ENCODE assay signal across 20 mouse cellular contexts in the genomic region with DNA sequence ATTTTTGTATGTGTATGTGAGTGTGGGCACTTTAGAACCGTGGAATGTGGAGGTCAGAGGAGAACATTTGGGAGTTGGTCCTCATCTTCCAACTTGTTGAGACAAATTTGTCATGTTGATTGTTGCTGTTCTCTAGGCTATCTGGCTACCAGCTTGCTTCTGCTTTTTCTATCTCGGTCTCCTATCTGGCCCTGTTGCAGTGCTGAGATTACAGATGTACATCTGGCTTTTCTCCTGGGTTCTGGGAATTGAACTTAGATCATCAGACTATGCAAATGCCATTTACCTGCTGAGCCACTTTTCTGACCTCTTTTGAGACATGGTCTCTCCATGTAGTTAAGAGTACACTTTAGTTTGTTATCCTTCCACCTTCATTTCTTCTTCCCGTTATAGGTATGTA. TPM values are rescaled to one million over a fixed set of nuclear protein-coding genes. Genes with fewer than 3 reads are reported as not detected.
A peak's percentile ranks its signal among the peaks of the same experiment; 100 is the strongest.
DNase-seq lines count a peak whose midpoint lies in the region; TF ChIP-seq lines count a peak whose summit lies in the region.
"Had no signal": no experiment of that assay in that cellular context is flagged by ENCODE, and none has a peak within 500 bp of the region (broad histone marks: within the 10 kb centered on the region; RNA-seq: fewer than 3 reads in every experiment).

No protein-coding gene starts in this region.

- H3K4me3 ChIP-seq in MEL (ENCODE audit: control insufficient read depth in 1 of 2, insufficient read depth in 1 of 2, low read depth in 2 of 2, low read length in 2 of 2) = no peak overlapping the region

- no peaks in the 10 kb centered on the region for H3K27me3 ChIP-seq in MEL (ENCODE audit: control insufficient read depth in 1 of 2, insufficient read depth in 2 of 2, low read length in 2 of 2)
- H3K27me3 ChIP-seq: CH12.LX, Patski had no signal

- no peak for TF ChIP-seq POLR2A in MEL (IDR thresholded peaks at IDR 0.05; ENCODE audit: control insufficient read depth in 1 of 2, insufficient read depth in 1 of 2, low read depth in 1 of 2, low read length in 2 of 2, poor library complexity in 1 of 2)

- DNase-seq in MEL (ENCODE audit: low read depth, low spot score) (no peak), MN1 (ENCODE audit: low spot score) (peak; percentile 25)
- no peak for DNase-seq in lung, postnatal 36 days
- DNase-seq in layer of hippocampus, adult 11-12 months (ENCODE audit: low spot score) = no peak
- DNase-seq: adrenal gland, adult 2 months; adrenal gland, adult 8-10 months; adrenal gland, postnatal 10 days; adrenal gland, postnatal 14 days; adrenal gland, postnatal 25 days; adrenal gland, postnatal 36 days; B cell, adult 2 months; cerebellum, adult 11 months; cerebellum, adult 11-12 months; cerebellum, adult 18-20 months; cerebellum, adult 2 months; cerebellum, adult 8-10 months had no signal

- TF ChIP-seq RAD21 in MEL (IDR thresholded peaks at IDR 0.05; ENCODE audit: low read depth, low read length) = no peak

- TF ChIP-seq EP300 in MEL (IDR thresholded peaks at IDR 0.05; ENCODE audit: low read depth in 1 of 2, low read length in 2 of 2) = peak; percentile 60 to 69

- peaks cover 19 to 32% of the 10 kb centered on the region in 2 experiments for H3K4me1 ChIP-seq in MEL (ENCODE audit: control insufficient read depth in 1 of 2, insufficient read depth in 2 of 2, low read length in 2 of 2)

- no peak for TF ChIP-seq CTCF in MEL (IDR thresholded peaks at IDR 0.05 in 2 of 3, conservative IDR thresholded peaks at IDR 0.05 in 1 of 3; ENCODE audit: control insufficient read depth in 1 of 3, insufficient read depth in 1 of 3, low read depth in 2 of 3, low read length in 3 of 3, poor library complexity in 1 of 3, severe bottlenecking in 1 of 3)

- no peak overlapping the region for H3K27ac ChIP-seq in MEL (ENCODE audit: control insufficient read depth, low read depth, low read length)

- no peaks in the 10 kb centered on the region for H3K9me3 ChIP-seq in MEL (replicated peaks; ENCODE audit: insufficient read depth, low read length)
- H3K9me3 ChIP-seq: G1E had no signal

- peaks cover 33% of the 10 kb centered on the region for H3K79me2 ChIP-seq in MEL (ENCODE audit: control insufficient read depth, insufficient read depth, low read length, poor library complexity)

- peaks cover 7 to 38% of the 10 kb centered on the region in 2 experiments for H3K36me3 ChIP-seq in MEL (ENCODE audit: control insufficient read depth in 1 of 2, insufficient read depth in 2 of 2, low read length in 2 of 2)
- H3K36me3 ChIP-seq: G1E had no signal

- H3K9ac ChIP-seq in MEL (ENCODE audit: control insufficient read depth, low read depth, low read length, poor library complexity, severe bottlenecking) = no peak overlapping the region

TF ChIP-seq in MEL, 35 proteins besides CTCF, POLR2A, EP300 and RAD21:
- TF ChIP-seq RCOR1 (IDR thresholded peaks at IDR 0.05; ENCODE audit: low read depth, low read length) = peak; percentile 89
- TF ChIP-seq TAL1 (IDR thresholded peaks at IDR 0.05; ENCODE audit: low read length) = peak; percentile 11; the same call in 1 of the 2 replicates
- TF ChIP-seq ETS1 (IDR thresholded peaks at IDR 0.05; ENCODE audit: low read depth, low read length) = peak; percentile 43; the same call in 1 of the 2 replicates
- TF ChIP-seq UBTF (IDR thresholded peaks at IDR 0.05; ENCODE audit: borderline replicate concordance, insufficient read depth, low read depth, low read length) = no peak
- TF ChIP-seq GATA1 (IDR thresholded peaks at IDR 0.05; ENCODE audit: low read depth, low read length) = peak; percentile 91
- no peak for TF ChIP-seq JUND (IDR thresholded peaks at IDR 0.05; ENCODE audit: low read depth, low read length)
- TF ChIP-seq TCF12 (IDR thresholded peaks at IDR 0.05; ENCODE audit: low read depth, low read length) = peak; percentile 65

RNA-seq across cellular contexts. Expression of a gene that starts 4.9 kb away (rescaled TPM):
- 26.2 and 34.4 TPM in 2 replicates for total RNA-seq in MEL (2012; rRNA removed)
- 10 to 100 TPM in 1 of 2 experiments, not detected in 1; 48.2 TPM for polyA plus RNA-seq in MEL (2012; ENCODE audit: insufficient read depth in 1 of 2, insufficient read length in 2 of 2, low read depth in 1 of 2, low replicate concordance in 2 of 2, missing spikeins in 1 of 2)

RNA-seq across cellular contexts. Expression of a gene that starts 23.4 kb away (rescaled TPM):
- total RNA-seq in MEL (2012; rRNA removed) = 4.0 and 6.2 TPM in 2 replicates
- polyA plus RNA-seq in MEL (2012; ENCODE audit: insufficient read depth in 1 of 2, insufficient read length in 2 of 2, low read depth in 1 of 2, low replicate concordance in 2 of 2, missing spikeins in 1 of 2) = 1 to 10 TPM in 1 of 2 experiments, not detected in 1; 9.4 TPM

RNA-seq across cellular contexts. Expression of a gene that starts 36.8 kb away (rescaled TPM):
- total RNA-seq in MEL (2012; rRNA removed) = 1.3 and 2.3 TPM in 2 replicates
- polyA plus RNA-seq in MEL (2012; ENCODE audit: insufficient read depth in 1 of 2, insufficient read length in 2 of 2, low read depth in 1 of 2, low replicate concordance in 2 of 2, missing spikeins in 1 of 2) = 1 to 10 TPM in 1 of 2 experiments, not detected in 1; 4.5 TPM
- total RNA-seq: G1E had no signal
- polyA plus RNA-seq: CD4-positive, CD25-positive, alpha-beta regulatory T cell, adult 4 months; G1E had no signal

RNA-seq across cellular contexts. Expression of a gene that starts 37.2 kb away (rescaled TPM):
- 41.6 and 52.0 TPM in 2 replicates for total RNA-seq in MEL (2012; rRNA removed)
- polyA plus RNA-seq in MEL (2012; ENCODE audit: insufficient read depth in 1 of 2, insufficient read length in 2 of 2, low read depth in 1 of 2, low replicate concordance in 2 of 2, missing spikeins in 1 of 2) = 10 to 100 TPM in 1 of 2 experiments, not detected in 1; 53.6 TPM

RNA-seq across cellular contexts. Expression of a gene that starts 37.2 kb away (rescaled TPM):
- 71.2 and 74.5 TPM in 2 replicates for total RNA-seq in MEL (2012; rRNA removed)
- polyA plus RNA-seq in MEL (2012; ENCODE audit: insufficient read depth in 1 of 2, insufficient read length in 2 of 2, low read depth in 1 of 2, low replicate concordance in 2 of 2, missing spikeins in 1 of 2) = 10 to 100 TPM in 1 of 2 experiments, not detected in 1; 63.3 TPM
